Mouse (Mus musculus): ENCODE measurements around the gene Gm17387. TPM values are rescaled to one million over a fixed set of nuclear protein-coding genes. Genes with fewer than 3 reads are reported as not detected.

Gene Gm17387
- not detected for polyA plus RNA-seq (2017; shearing (Covaris generic))

DNA sequence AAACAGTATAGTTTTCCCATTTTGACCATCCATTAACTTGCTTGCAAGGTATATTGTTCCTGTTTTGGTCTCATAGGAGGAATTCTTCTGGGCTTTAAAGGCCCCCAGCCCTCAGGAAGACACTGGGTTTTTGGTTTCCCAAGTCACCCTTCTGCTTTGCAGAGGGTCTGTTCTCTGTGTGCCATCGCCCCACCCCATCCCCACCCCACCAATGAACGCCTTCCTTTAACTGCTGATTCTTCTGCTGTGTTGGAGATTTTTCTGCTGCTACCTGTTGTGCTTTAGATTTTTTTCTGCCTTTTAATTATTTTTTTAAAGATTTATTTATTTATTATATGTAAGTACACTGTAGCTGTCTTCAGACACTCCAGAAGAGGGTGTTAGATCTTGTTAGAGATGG lies at the start of gene Gm17387:
Gene Gm17387, plus strand, starts transcription at position 301 of the 400 bp plus-strand sequence.

DNA sequence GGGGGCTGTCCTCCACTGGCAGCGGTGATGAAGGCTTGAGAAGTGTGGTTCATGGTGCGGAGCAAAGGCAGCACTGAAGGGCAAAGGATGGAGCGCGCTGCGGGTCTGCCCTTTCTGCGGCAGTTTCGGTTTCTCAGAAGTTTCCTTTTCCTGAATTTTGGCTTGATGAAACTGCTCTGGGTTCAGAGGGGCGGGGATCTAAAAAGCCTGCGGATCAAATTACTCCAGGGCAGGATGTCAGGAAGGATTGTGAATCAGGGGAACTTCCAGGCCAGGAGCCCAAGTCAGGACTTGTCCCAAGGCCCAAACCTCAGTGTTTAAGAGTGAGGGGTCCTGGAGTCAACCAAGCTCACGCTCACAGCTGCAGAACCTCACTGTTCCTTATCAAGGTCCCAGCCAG lies 18.3 kb upstream of the Gm17387 start, which contains the start of gene Ifitm3:
Gene Ifitm3, minus strand, starts transcription at position 178 of the 400 bp plus-strand sequence.

DNA sequence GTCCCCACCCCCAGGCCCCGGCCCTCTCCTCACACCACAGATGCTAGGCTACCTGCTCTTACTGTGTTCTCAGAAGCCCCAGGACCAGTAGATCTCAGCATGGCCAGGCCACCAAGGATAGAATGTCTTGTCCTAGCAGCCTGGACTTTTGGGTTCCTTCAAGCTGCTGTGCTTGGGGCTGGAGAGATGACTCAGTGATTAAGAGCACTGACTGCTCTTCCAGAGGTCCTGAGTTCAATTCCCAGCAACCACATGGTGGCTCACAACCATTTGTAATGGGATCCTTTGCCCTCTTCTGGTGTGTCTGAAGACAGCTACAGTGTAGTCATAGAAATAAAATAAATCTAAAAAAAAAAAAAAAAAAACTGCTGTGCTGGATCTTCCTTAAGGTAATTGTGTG lies 11.1 kb upstream of the Gm17387 start, which contains the start of gene Ifitm6:
Gene Ifitm6, minus strand, starts transcription at position 101 of the 400 bp plus-strand sequence.

DNA sequence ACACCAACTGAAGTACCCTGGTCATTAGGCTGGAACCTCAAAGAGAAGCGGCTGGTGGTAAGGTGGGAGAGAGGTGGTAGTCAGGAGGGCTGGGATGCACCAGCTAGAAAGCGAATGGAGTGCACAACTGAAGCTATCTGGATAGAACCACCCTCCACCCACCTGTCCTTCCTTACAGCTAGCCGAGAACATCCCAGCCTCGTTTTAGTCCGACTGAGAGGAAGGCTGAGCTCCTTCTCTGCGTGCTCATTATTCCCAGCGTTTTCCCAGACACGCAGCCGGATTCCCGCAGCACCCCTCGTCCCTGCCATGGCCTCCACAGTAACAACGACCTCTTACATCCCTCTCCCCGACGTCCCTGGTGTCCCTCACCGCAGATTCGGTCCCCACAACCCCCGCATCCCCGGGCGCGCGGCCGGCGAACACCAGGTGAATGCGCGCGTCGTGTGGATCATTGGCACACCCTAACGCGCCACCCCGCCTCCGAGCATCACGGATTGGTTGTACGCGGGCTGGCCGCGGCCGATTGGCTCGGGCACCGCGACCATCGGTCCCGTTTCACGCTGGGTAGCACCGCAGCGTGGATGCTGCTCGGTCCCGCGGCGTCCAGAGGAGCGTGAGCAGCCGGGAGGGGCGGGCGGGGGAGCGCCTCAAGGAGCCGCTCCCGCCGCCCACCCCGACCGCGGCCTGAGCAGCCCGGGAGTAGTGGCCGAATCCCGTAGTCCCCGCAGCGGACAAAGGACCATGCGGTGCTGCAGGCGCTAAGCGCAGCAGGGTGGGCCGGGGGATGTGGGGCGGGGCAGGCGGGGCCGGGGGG lies 31.7 kb downstream of the Gm17387 start, which contains the start of gene B4galnt4:
Gene B4galnt4, plus strand, starts transcription at position 679 of the 817 bp plus-strand sequence.

DNA sequence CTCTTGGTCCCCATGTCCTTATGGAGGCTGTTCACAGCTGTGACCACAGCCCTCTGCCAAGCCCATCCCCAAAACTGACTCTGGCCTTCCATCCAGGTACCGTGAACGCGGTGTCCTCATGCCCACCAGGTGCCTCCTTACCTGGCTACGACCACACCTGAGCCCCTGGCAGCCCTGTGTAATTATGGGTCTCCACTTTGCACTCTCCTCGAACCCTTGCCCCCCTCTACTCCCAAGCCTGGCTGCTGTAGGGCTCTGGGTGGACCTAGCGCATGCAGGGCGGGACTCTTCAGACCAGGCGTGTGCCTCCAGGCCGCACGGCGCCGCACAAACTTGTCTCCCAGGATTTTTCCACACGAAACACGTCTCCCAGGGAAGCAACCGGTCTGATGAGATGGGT lies 48.9 kb downstream of the Gm17387 start, which contains the start of gene Pkp3:
Gene Pkp3, plus strand, starts transcription at position 378 of the 400 bp plus-strand sequence.

Other genes starting within 250 kb of the Gm17387 start
- gene Syce1, start 241.3 kb upstream of the Gm17387 start, polyA plus RNA-seq (2017; shearing (Covaris generic)), result 0.18 TPM
- gene Zfp941, start 207.0 kb upstream of the Gm17387 start, polyA plus RNA-seq (2017; shearing (Covaris generic)), result 0.23 TPM
- not detected for gene Urah, start 194.1 kb upstream of the Gm17387 start, polyA plus RNA-seq (2017; shearing (Covaris generic))
- gene Scgb1c1, start 183.6 kb upstream of the Gm17387 start, polyA plus RNA-seq (2017; shearing (Covaris generic)), result not detected
- not detected for gene Odf3, start 181.3 kb upstream of the Gm17387 start, polyA plus RNA-seq (2017; shearing (Covaris generic))
- gene Gm45785, start 172.8 kb upstream of the Gm17387 start, polyA plus RNA-seq (2017; shearing (Covaris generic)), result not detected
- 138 TPM for gene Ric8a, start 172.2 kb upstream of the Gm17387 start, polyA plus RNA-seq (2017; shearing (Covaris generic))
- gene Bet1l, start 171.6 kb upstream of the Gm17387 start, polyA plus RNA-seq (2017; shearing (Covaris generic)), result 52.1 TPM
- gene Psmd13, start 147.2 kb upstream of the Gm17387 start, polyA plus RNA-seq (2017; shearing (Covaris generic)), result 226 TPM
- 10.2 TPM for gene Sirt3, start 146.8 kb upstream of the Gm17387 start, polyA plus RNA-seq (2017; shearing (Covaris generic))
- not detected for gene Cox8b, start 128.7 kb upstream of the Gm17387 start, polyA plus RNA-seq (2017; shearing (Covaris generic))
- gene Nlrp6, start 108.2 kb upstream of the Gm17387 start, polyA plus RNA-seq (2017; shearing (Covaris generic)), result not detected
- gene Pgghg, start 87.7 kb upstream of the Gm17387 start, polyA plus RNA-seq (2017; shearing (Covaris generic)), result 39.5 TPM
- 0.73 TPM for gene Ifitm5, start 78.8 kb upstream of the Gm17387 start, polyA plus RNA-seq (2017; shearing (Covaris generic))
- gene Gm45717, start 73.2 kb upstream of the Gm17387 start, polyA plus RNA-seq (2017; shearing (Covaris generic)), result not detected
- 27.5 TPM for gene Ifitm2, start 73.1 kb upstream of the Gm17387 start, polyA plus RNA-seq (2017; shearing (Covaris generic))
- not detected for gene Ifitm1, start 61.9 kb upstream of the Gm17387 start, polyA plus RNA-seq (2017; shearing (Covaris generic))
- 16.4 TPM for gene Ifitm3, start 18.4 kb upstream of the Gm17387 start, polyA plus RNA-seq (2017; shearing (Covaris generic))
- gene Ifitm6, start 11.2 kb upstream of the Gm17387 start, polyA plus RNA-seq (2017; shearing (Covaris generic)), result not detected
- 13.8 TPM for gene B4galnt4, start 32.0 kb downstream of the Gm17387 start, polyA plus RNA-seq (2017; shearing (Covaris generic))
- 330 TPM for gene Pkp3, start 49.1 kb downstream of the Gm17387 start, polyA plus RNA-seq (2017; shearing (Covaris generic))
- gene Sigirr, start 71.4 kb downstream of the Gm17387 start, polyA plus RNA-seq (2017; shearing (Covaris generic)), result 240 TPM
- gene Ano9, start 88.7 kb downstream of the Gm17387 start, polyA plus RNA-seq (2017; shearing (Covaris generic)), result 0.54 TPM
- 17.4 TPM for gene Ptdss2, start 93.3 kb downstream of the Gm17387 start, polyA plus RNA-seq (2017; shearing (Covaris generic))
- 160 TPM for gene Rnh1, start 143.7 kb downstream of the Gm17387 start, polyA plus RNA-seq (2017; shearing (Covaris generic))
- gene Hras, start 164.9 kb downstream of the Gm17387 start, polyA plus RNA-seq (2017; shearing (Covaris generic)), result 4.6 TPM
- 3.6 TPM for gene Lrrc56, start 165.0 kb downstream of the Gm17387 start, polyA plus RNA-seq (2017; shearing (Covaris generic))
- gene Lmntd2, start 184.9 kb downstream of the Gm17387 start, polyA plus RNA-seq (2017; shearing (Covaris generic)), result 14.3 TPM
- gene Rassf7, start 186.7 kb downstream of the Gm17387 start, polyA plus RNA-seq (2017; shearing (Covaris generic)), result 22.1 TPM
- gene Phrf1, start 199.7 kb downstream of the Gm17387 start, polyA plus RNA-seq (2017; shearing (Covaris generic)), result 130 TPM
- gene Irf7, start 237.3 kb downstream of the Gm17387 start, polyA plus RNA-seq (2017; shearing (Covaris generic)), result 110 TPM
- gene Cdhr5, start 247.7 kb downstream of the Gm17387 start, polyA plus RNA-seq (2017; shearing (Covaris generic)), result not detected